Mouse (Mus musculus) heart, adult 2 months (tissue): Measurements from ENCODE around the gene Slc25a21.

Source experiments
- CTCF ChIP-seq: fragments of 200-600 bp; IDR thresholded peaks from 2 replicates; pipeline ENCODE4 v1.8.1; 2022; ENCODE audit warnings: antibody characterized with exemption, mild to moderate bottlenecking, moderate library complexity
- EP300 ChIP-seq: fragments of 200-500 bp; IDR thresholded peaks from 2 replicates; pipeline ENCODE4 v1.6.1; 2011; ENCODE audit warnings: low read depth, low read length, control low read depth; ENCODE audit not compliant: insufficient read depth

- TF ChIP-seq CTCF = no peak
- no peak for TF ChIP-seq EP300
Observed at GRCm38 (mm10) chr12:56804487-56804886, 392.8 kb downstream of the Slc25a21 start.
